Mouse (Mus musculus) kidney, adult 8-10 months (tissue): Measurements from ENCODE around the gene Zbtb42.

Experiments used
- DNase-seq, 2 experiments: peaks; one replicate each; pipeline ENCODE4 v3.0.0; 2022

The Zbtb42 gene

GRCm38 (mm10) chr12:112693185-112694126, 14.8 kb downstream of the Zbtb42 start:
- peak; percentile 92 for DNase-seq

DNA sequence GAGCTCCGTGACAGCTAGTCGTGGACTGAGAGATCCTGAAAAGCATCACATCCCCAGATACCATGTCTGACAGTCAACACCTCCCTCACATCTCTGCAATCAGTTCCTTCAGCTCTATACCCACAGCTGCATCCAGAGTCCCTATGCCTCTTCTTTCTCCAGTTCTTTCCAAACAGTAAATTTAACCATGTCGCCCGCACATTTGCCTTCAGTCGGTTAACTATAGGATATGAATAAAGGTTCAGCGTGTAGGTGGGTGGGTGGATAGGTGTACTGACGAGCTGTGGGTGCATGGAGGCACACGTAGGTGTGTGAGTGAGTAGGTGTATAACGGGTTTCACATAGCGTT, 15.5 kb downstream of the Zbtb42 start:
- no peak for DNase-seq

DNA sequence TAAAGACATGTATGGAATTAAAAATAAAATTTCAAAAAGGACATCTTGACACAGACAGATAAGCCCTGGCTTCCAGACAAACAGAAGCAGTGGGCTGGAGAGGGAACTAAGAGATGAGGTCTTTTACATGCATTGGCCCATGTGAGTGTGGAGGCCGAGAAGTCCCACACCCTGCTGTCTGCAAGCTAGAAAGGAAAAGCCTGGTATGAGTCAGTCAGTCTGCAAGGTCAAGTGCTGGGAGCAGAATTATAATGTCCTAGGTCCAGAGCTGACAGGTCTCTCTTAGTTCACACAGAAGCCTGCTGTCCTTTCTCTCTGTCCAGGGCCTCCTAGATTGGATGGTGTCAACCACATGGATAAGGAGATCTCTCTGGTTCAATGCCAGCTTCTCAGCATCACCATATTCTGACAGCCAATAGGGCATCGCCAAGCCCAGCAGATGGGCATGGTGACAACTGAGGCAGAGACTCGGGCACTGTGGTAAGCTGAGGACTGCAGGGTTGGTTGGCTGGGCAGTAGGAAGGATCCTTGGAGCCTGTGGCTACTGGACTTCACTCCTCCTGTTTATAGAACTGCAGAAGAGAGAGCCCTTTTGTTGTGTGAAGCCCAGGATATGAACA, 18.3 kb downstream of the Zbtb42 start:
- DNase-seq: no peak

DNA sequence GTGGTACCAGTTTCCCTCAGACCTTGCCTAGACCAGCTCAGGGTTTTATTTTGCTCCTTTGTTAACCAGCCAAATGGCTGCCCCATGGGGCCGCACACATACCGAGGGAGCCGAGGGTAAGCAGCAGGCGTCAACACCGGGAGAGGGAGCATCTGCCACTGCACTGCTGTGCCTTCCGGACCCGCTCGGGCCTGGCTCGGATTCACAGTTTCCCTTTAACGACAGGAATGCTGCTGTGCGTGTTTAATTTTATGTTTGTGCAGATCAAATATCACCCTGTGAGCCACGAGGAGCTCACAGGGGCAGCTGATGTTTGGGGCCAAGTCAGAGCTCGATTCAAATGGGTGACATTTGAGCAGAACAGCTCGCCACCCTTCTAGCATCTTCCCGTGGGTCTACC, 21.9 kb downstream of the Zbtb42 start:
- DNase-seq: no peak

DNA sequence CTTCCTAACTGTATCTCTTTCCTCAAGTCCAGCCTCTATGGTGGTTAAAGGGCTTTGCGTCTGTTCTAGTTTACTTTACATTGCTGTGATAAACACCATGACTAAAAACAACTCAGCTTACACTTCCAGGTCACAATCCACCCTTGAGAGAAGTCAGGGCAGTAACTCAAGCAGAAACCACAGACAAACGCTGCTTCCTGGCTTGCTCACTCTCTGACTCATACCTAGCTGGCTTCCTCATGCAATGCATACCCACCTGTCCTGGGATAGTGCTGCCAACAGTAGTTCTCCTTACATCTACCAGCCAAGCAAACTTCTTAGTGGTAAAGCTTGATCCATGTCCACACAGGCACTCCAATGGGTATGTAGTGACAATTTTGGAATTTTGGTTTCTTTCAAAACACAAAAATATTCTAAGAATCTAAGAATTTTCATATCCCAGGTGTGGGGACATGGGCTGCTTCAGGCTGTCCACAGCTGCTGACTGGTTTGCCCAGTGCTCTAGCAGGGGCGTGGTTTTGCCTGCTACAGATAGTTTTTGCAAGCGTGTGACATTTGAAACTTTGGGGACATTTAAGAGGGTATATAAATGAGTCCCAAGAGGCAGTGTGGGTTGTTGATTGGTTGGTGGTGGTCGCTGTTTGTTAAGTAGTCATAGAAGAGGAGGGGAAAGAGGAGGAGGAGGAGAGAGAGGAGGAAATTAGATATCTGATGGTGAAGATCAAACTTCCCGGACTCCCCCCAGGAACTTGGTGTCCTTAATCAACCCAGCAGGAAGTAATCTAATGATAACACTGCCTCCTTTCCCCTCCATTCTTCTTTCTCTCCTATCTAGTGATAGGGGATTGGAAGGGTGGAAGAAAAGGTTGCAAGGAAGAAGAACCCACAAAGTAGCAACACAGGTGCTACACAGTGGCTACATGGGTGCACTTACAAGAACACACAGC, 24.0 kb downstream of the Zbtb42 start:
- DNase-seq: no peak

DNA sequence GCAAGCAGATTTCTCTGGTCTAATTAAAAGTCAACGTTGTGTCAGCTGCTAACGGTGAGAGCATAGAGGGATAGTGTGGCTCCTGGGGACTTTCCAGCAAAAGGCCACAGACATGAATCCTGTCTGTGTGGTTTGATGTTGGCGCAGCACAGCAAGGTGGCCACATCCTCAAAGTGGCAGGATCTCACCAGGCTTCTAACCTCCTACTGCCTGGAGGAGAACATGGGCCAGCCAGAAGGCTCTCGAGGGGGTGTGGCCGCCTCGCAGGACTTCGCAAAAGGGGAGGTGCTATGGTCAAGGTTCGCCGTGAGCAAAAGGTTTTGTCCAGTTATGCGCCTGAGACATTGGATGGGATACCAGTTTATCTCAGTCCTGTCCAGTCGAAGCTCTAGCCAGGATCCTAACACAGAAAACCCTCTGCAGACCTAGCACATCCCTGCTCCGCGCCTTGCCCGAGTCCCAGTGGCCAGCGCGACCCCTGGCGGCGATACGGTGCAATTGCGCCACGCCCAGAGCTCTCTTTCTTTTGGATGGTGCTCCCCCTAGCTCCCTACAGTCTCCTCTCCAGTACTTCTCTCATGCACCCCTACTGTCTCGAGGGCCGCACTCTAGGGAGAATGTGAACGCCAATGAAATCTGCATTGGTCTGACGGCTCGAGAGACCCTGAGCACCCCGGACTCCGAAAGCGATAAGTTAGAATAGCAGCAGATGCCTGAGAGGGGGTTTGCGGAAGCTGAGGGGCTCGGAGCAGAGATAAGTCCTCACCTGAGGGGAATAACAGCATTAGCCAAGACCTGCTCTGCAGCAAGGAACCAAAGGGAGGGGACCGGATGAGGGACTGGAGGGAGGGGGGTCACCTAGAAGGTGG, 28.3 kb downstream of the Zbtb42 start:
- DNase-seq: peak; percentile 75 to 89

DNA sequence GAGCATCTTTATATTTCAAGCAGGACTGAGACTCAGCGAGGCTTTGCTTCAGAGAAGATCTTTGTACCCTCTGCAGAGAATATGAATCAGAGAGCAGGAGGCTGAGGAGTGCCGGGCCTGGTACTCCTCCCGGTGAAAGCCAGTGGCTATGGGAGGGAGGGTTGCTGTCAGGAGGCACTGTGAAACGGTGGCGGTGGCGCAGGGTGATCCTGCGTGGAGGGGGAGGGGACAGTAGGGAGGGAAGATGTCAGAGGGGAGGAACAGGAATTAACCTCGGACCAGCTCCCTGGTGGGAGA, 28.9 kb downstream of the Zbtb42 start:
- no peak for DNase-seq

DNA sequence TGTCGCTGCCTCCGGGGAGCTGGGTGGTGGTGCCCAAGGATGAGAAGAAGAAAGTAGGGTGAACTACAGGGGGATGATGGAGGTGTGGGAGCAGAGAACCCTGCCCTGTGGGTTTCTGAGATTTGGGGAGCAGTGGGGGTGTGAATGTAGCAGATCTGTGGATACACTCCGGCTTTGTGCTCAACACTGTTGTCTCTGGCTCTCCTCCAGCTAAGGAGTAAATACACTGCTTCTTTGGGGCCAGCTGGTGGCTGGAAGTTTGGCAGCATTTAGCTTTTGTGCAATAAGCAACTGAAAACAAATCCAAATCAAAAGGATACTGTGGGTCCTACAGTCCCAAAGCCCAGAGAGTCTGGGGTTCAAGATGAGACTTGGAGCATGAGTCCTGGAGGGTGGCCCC, 35.4 kb downstream of the Zbtb42 start:
- no peak for DNase-seq

- DNase-seq: peak in 1 of 2 experiments; percentile 75
Measured at GRCm38 (mm10) chr12:112717140-112717539, 38.5 kb downstream of the Zbtb42 start.

DNA sequence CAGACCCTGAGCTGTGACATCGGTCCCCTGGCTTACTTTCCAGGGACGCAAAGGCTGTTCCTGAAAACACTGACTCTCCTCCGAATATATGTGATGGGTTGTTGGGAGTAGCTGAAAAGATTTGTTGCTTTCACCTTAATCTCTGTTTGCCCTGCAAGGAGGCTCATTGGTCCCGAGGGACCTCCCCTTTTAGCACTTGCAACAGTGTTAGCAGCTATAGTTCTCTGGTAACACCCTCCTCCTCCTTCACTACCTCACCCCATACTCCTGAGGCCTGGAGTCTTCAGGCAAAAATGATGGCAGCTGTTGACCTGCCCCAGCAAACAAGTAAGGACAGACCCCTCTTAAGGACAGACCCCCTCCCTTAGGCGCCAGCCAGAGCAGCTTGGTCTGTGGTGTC, 40.4 kb downstream of the Zbtb42 start:
- no peak for DNase-seq

GRCm38 (mm10) chr12:112720216-112720615, 41.6 kb downstream of the Zbtb42 start, which contains the start of gene Cep170b:
TSS of gene Cep170b (plus strand) at chr12:112720455.
- DNase-seq: no peak

- peak; percentile 57 for DNase-seq
Measured at GRCm38 (mm10) chr12:112720890-112721423, 42.3 kb downstream of the Zbtb42 start.

- peak; percentile 90 to 92 for DNase-seq
Measured at GRCm38 (mm10) chr12:112721424-112722239, 43.0 kb downstream of the Zbtb42 start.

GRCm38 (mm10) chr12:112722240-112723027, 43.8 kb downstream of the Zbtb42 start:
- DNase-seq: peak; percentile 69 to 70

DNA sequence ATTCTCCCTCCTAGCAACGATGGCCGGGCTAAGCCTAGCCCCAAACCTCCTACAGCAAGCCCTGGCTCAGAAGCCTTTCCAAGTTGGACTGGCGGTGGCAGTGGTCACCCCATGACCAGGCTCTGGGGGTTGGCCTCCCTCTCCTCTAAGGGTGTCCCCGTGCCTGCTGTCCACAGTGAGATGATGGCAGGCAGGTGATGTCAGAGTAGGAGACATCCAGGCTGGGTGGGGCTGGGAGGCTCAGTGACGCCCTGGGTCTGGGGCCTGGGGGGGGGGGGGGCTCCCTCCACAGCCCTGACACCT, 44.4 kb downstream of the Zbtb42 start:
- no peak for DNase-seq

GRCm38 (mm10) chr12:112723445-112723844, 44.8 kb downstream of the Zbtb42 start:
- DNase-seq: no peak

GRCm38 (mm10) chr12:112724077-112724805, 45.6 kb downstream of the Zbtb42 start:
- DNase-seq: peak; percentile 75 to 89

- no peak for DNase-seq
Measured at GRCm38 (mm10) chr12:112727801-112728200, 49.2 kb downstream of the Zbtb42 start.

DNA sequence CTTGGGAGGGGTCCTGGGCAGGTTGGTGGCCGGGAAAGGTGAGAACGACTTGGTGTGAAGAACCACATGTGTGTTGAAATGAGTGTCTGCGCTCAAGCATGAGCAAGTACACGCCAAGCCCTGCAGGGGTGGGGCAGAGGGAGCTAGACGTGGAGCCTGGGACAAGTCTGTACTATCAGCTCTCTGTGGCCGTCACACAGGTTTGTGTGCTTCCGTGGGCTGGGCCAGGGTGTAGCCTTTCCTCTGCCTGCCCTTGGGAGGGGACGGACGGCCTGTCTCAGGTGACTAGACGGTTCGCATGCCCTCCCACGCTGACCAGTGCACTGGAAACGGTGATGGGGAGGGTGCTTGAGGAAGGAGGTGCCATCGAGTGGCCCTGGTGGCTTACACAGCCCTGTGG, 52.2 kb downstream of the Zbtb42 start:
- DNase-seq: no peak
